Mouse (Mus musculus) liver, embryonic 12.5 days (tissue): Measurements from ENCODE around the gene Tuba8. TPM values are rescaled to one million over a fixed set of nuclear protein-coding genes. Genes with fewer than 3 reads are reported as not detected.

Experiments
- ATAC-seq: fragments of 200-750 bp; cut with Nextera tagmentation; 2 replicates; pipeline ENCODE4 v1.8.0; 2017; ENCODE audit warnings: moderate number of reproducible peaks, mild to moderate bottlenecking, moderate library complexity
- H3K27ac ChIP-seq: fragments of 300-500 bp; sonication (generic); 2 replicates; pipeline ENCODE4 v1.5.1; 2016; ENCODE audit warnings: mild to moderate bottlenecking
- H3K27me3 ChIP-seq: fragments of 300-500 bp; sonication (generic); replicated peaks from 2 replicates; pipeline ENCODE4 v1.6.1; 2016; ENCODE audit warnings: mild to moderate bottlenecking, moderate library complexity
- H3K36me3 ChIP-seq: fragments of 300-500 bp; sonication (generic); 2 replicates; pipeline ENCODE4 v1.6.1; 2016; ENCODE audit warnings: mild to moderate bottlenecking, moderate library complexity
- H3K4me1 ChIP-seq: fragments of 300-500 bp; sonication (generic); 2 replicates; pipeline ENCODE4 v1.6.1; 2016
- H3K4me2 ChIP-seq: fragments of 300-500 bp; sonication (generic); 2 replicates; pipeline ENCODE4 v1.6.1; 2016; ENCODE audit warnings: mild to moderate bottlenecking, moderate library complexity
- H3K4me3 ChIP-seq: fragments of 300-500 bp; sonication (generic); 2 replicates; pipeline ENCODE4 v1.5.1; 2016; ENCODE audit warnings: mild to moderate bottlenecking, moderate library complexity
- H3K9ac ChIP-seq: fragments of 300-500 bp; sonication (generic); 2 replicates; pipeline ENCODE4 v1.6.1; 2016; ENCODE audit warnings: mild to moderate bottlenecking, moderate library complexity
- H3K9me3 ChIP-seq: fragments of 300-500 bp; sonication (generic); replicated peaks from 2 replicates; pipeline ENCODE4 v1.6.1; 2016; ENCODE audit warnings: mild to moderate bottlenecking, moderate library complexity
- WGBS: fragments of 180-500 bp; shearing (Covaris S2); methylation state at CpG from one replicate; pipeline ENCODE4 v1.1.7; 2016; ENCODE audit not compliant: insufficient replicate concordance; 5-methylcytosine and 5-hydroxymethylcytosine counted together
- polyA plus RNA-seq: library from polyadenylated mRNA; unstranded; fragments of >200 nt; fragmentation: Nextera tagmentation; extraction: Ambion mirVana; gene quantifications from 2 replicates; pipeline ENCODE4 v1.2.1, GENCODE M21; 2016

Gene Tuba8
- polyA plus RNA-seq, 1 experiment from 2014 or later: 8.4 TPM

DNA sequence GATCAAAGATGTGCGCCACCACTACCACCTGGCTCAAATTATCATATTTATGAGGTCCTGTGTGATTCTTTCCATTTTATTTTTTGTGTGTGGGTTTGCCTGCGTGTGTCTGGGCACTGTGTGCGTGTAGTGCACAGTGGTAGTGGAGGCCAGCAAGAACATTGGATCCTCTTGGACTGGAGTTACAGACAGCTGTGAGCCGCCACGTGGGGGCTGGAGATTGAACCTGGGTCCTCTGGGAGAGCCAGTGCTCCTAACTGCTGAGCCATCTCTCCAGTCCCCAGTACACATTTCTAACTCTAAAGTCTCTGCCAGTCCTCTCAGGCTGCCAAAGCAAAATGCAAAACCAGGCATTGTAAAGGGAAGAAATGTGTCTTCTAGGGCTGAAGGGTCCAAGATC lies 4.0 kb upstream of the Tuba8 start:
- WGBS: 79% methylated on average over 5 of the region's 5 CpGs
- Histone ChIP-seq H3K36me3 (no peaks in the 10 kb centered on the region), H3K4me2 (no peak overlapping the region), H3K9me3 (no peaks in the 10 kb centered on the region), H3K4me1 (peaks cover 15% of the 10 kb centered on the region), H3K27ac (no peak overlapping the region), H3K4me3 (no peak overlapping the region), H3K27me3 (peaks cover 21% of the 10 kb centered on the region), H3K9ac (no peak overlapping the region)
- no peak for ATAC-seq

DNA sequence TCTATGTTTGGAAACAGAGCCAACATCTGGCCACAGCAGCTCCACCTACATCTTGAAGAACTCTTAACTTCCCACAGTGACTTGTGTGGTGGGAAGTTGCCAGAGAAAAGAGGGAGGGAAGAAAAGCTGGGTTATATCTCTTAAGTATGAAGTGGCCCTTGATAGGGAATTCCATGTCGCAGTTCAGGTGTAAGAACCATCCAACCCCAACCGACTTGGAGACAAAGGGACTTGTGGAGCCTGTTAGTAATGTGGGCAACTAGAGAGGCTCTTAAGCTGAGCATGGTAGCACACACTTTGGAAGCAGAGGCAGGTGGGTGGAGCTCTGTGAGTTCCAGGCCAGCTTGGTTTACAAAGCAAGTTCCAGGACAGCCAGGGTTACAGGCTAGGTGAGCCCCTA lies 912 bp upstream of the Tuba8 start:
- no peak overlapping the region for H3K9ac ChIP-seq

DNA sequence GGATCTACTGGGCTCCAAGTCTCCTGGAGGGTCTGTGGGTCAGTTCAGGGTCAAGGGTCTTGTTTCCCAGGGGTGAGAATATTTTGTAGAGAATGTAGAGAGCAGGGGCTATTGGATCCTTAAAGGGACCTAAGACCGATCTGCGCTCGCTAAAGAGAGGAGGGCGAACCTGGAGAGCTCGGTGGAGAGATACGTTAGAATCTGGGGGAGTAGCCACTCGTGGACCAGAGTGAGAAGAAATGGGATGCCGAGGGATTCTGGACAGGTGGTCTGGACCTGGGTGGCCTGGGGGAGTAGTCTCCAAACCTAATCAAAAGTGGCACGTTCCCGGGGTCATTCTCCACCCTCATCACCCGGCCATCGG lies 412 bp downstream of the Tuba8 start:
- Histone ChIP-seq H3K9ac (peak overlapping the region; percentile 18; the same call in 1 of the 2 replicates), H3K4me1 (peaks cover 38% of the 10 kb centered on the region), H3K27ac (no peak overlapping the region), H3K9me3 (no peaks in the 10 kb centered on the region), H3K4me2 (peak overlapping the region; percentile 69), H3K36me3 (no peaks in the 10 kb centered on the region), H3K4me3 (peak overlapping the region; percentile 47), H3K27me3 (peaks cover 41% of the 10 kb centered on the region)
- 0% methylated on average over 12 of the region's 12 CpGs for WGBS
- ATAC-seq: no peak

More for the DNA sequence above, 912 bp upstream of the Tuba8 start:
- no peak overlapping the region for H3K4me3 ChIP-seq
- H3K27ac ChIP-seq: no peak overlapping the region
- peaks cover 28% of the 10 kb centered on the region for H3K4me1 ChIP-seq
- no peak for ATAC-seq
- no peak overlapping the region for H3K4me2 ChIP-seq
- H3K27me3 ChIP-seq: peaks cover 34% of the 10 kb centered on the region
- H3K9me3 ChIP-seq: no peaks in the 10 kb centered on the region
- H3K36me3 ChIP-seq: no peaks in the 10 kb centered on the region
- 56% methylated on average over 2 of the region's 2 CpGs for WGBS

DNA sequence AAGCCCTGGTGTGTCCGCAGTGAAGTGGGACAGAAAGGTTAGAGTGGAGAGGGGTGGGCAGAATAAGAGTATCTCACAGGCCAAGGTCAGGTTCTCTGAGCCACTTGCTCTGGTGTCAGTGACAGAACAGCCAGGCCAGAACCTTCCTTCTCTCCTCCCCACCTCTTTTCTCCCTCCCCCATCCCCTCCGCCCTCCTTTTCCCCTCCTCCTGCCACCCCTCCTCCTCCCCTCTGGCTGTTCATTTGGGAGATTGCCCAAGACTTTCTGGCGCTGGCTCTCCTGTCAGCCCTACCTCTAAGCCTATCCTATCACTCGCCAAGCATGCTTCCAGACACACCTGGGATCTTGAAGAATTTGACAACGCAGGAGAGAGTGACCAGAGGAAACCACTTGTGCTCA lies 1.2 kb downstream of the Tuba8 start:
- Histone ChIP-seq H3K36me3 (no peaks in the 10 kb centered on the region), H3K9me3 (no peaks in the 10 kb centered on the region), H3K4me2 (peak overlapping the region; percentile 69), H3K4me3 (peak overlapping the region; percentile 47), H3K27me3 (peaks cover 41% of the 10 kb centered on the region), H3K4me1 (peaks cover 41% of the 10 kb centered on the region), H3K27ac (no peak overlapping the region), H3K9ac (no peak overlapping the region)
- ATAC-seq: no peak; the same call in 1 of the 2 replicates
- WGBS: 3% methylated on average over 5 of the region's 5 CpGs

DNA sequence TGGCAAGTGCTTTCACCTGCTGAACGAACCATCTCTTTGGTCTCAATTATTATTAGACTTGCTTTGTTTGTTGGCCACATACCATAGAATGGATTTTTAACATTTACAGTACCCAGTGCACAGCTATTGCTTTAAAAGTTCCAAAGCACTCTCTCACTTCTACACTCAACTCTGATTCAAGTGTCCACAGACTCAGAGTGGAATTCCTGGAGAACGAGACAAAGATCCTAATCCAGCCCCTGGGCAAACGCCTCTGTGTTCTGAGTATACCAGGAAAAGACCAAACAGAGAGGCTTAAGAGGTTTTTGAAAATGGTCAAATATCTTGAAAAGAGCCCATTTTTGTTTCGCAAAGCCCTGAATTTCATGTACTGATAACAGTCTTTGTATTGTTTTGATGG lies 2.5 kb downstream of the Tuba8 start:
- Histone ChIP-seq H3K4me3 (no peak overlapping the region), H3K27ac (no peak overlapping the region), H3K4me2 (no peak overlapping the region), H3K9ac (no peak overlapping the region), H3K36me3 (no peaks in the 10 kb centered on the region), H3K9me3 (no peaks in the 10 kb centered on the region), H3K27me3 (peaks cover 41% of the 10 kb centered on the region), H3K4me1 (peaks cover 41% of the 10 kb centered on the region)
- ATAC-seq: no peak
- 64% methylated on average over 4 of the region's 4 CpGs for WGBS

DNA sequence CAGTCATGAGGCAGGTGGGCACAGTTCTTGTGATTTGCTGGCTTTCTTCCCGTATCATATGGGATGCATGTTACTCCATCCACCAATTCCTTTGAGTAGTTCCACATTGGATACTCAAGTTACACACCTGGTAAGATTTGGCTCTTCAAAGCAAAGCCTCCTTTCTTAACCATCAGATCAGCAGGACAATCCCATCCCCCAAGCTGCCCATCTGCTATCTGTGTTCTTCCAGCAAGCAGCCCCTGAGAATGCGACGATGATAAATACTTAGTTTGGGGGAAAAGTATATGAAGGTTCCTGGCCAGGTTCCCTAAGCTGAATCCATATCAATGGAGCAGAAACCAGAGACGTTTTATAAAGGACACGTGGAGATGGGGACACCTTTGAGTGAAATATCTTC lies 3.7 kb downstream of the Tuba8 start:
- no peaks in the 10 kb centered on the region for H3K36me3 ChIP-seq
- no peak for ATAC-seq
- peaks cover 41% of the 10 kb centered on the region for H3K27me3 ChIP-seq
- 30% methylated on average over 5 of the region's 5 CpGs for WGBS
- no peak overlapping the region for H3K9ac ChIP-seq
- H3K4me3 ChIP-seq: no peak overlapping the region
- no peak overlapping the region for H3K27ac ChIP-seq
- no peak overlapping the region for H3K4me2 ChIP-seq
- H3K9me3 ChIP-seq: no peaks in the 10 kb centered on the region
- peaks cover 41% of the 10 kb centered on the region for H3K4me1 ChIP-seq

DNA sequence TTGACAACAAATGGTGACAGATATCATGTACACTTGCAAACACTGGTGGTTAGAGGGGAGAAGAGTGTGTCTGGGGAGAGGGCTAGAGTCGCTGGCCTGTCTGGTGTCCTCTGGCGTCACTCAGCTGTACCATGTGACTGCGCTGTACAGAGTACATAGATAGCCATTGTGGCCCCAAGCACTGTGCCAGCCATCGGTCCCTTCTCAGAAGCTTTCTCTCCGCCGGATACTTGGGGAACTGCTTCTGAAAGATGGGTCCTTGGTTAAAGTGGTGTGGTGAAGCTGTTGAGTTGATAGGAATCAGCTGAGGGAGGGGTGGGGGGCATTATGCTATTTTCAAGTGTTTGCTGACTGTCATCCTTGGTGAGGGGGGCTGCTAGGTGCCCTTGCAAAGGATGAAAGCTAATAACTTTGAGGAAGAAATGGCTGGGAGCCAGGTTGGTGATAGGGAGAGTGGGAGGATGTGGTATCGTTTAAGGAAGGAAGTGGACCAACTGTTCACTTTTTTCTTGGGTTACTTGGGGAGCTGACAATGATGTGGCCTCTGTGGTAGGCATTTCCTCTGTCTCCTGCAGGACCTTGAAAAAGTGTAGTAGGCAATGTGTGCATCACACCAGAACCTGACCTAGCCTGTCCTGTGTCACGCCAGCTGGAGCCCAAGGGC lies 4.3 kb downstream of the Tuba8 start:
- Histone ChIP-seq H3K4me3 (no peak overlapping the region), H3K9ac (no peak overlapping the region), H3K9me3 (no peaks in the 10 kb centered on the region), H3K4me2 (no peak overlapping the region), H3K36me3 (no peaks in the 10 kb centered on the region), H3K4me1 (peaks cover 41% of the 10 kb centered on the region), H3K27me3 (peaks cover 37% of the 10 kb centered on the region), H3K27ac (peak overlapping the region; percentile 22; the same call in 1 of the 2 replicates)
- 22% methylated on average over 8 of the region's 8 CpGs for WGBS
- ATAC-seq: peak; percentile 43

DNA sequence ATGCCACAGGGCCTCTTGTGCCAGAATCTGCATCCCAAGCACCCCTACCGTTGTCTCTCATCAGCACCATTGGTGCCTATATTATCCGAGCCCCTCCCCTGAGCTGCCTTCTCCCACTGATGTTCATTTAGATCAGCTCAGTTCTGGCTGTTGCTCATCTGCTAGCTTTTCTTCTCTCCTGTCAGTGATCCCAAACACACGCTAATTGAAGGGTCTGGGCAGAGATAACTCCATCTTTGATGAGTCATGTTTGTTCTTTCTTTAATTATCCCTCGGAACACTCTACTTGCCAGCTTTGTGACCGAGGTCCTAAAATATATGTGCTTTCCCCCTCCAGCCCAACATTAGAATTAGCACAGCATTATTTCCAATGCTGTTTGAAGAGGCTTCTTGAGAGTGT lies 4.8 kb downstream of the Tuba8 start:
- 24% methylated on average over 5 of the region's 5 CpGs for WGBS
- ATAC-seq: no peak
- Histone ChIP-seq H3K9ac (no peak overlapping the region), H3K4me1 (peaks cover 37% of the 10 kb centered on the region), H3K4me2 (no peak overlapping the region), H3K27ac (peak overlapping the region; percentile 22; the same call in 1 of the 2 replicates), H3K9me3 (no peaks in the 10 kb centered on the region), H3K27me3 (peaks cover 32% of the 10 kb centered on the region), H3K4me3 (no peak overlapping the region), H3K36me3 (no peaks in the 10 kb centered on the region)

DNA sequence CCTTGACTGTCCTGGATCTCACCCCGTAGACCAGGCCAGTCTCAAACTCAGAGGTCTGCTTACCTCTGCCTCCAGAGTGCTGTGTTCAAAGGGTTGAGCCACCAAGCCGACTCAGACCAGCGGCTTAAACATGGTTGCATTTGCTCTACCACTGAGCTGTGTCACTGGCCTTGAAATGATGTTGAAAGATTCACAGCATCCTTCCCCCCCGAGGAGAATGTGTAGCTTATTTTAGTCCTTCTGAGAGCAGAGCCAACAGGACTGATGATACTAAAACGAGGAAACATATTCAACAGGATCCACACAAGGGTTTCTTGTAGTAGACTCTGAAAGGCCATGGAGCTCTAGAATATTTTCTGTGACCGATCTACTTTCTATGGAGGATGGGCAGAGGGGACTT lies 5.4 kb downstream of the Tuba8 start:
- no peak overlapping the region for H3K4me2 ChIP-seq
- peaks cover 32% of the 10 kb centered on the region for H3K4me1 ChIP-seq
- 49% methylated on average over 6 of the region's 6 CpGs for WGBS
- no peaks in the 10 kb centered on the region for H3K9me3 ChIP-seq
- H3K36me3 ChIP-seq: no peaks in the 10 kb centered on the region
- ATAC-seq: no peak
- H3K27ac ChIP-seq: no peak overlapping the region
- peaks cover 26% of the 10 kb centered on the region for H3K27me3 ChIP-seq
- H3K9ac ChIP-seq: no peak overlapping the region
- no peak overlapping the region for H3K4me3 ChIP-seq

DNA sequence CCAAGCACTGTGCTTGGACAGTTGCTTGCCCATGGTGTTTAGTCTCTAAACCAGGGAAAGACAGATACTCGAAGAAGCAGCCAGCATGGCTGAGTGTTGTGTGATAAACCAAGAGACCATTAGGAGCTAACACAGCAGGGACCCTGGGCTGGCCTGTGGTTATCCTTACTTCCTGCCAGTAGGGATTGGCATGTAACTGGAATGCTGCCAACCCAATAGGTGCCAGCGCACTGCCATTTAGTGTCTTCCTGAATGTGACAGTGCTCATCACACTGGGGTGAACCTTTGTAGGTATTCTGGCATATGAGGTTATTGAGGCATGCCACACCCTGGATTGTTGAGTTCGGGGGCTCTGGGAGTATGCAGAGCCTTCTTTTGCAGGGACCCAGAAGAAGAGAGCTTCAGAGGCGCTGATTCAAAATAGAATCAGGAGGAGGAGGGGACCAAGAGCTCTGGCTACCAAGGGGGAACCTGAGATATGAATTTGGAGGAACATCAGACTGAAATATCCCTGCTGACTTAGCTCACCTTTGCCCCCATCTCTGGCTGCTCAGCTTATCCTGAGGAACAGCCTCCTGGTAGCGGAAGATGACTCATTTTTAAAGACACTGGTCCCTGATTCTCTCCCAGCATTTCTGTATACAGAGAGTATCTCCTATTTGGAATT lies 6.2 kb downstream of the Tuba8 start:
- Histone ChIP-seq H3K4me2 (no peak overlapping the region), H3K9ac (no peak overlapping the region), H3K4me3 (no peak overlapping the region), H3K4me1 (peaks cover 24% of the 10 kb centered on the region), H3K27ac (no peak overlapping the region), H3K36me3 (no peaks in the 10 kb centered on the region), H3K27me3 (peaks cover 18% of the 10 kb centered on the region), H3K9me3 (no peaks in the 10 kb centered on the region)
- 60% methylated on average over 5 of the region's 5 CpGs for WGBS
- ATAC-seq: no peak

DNA sequence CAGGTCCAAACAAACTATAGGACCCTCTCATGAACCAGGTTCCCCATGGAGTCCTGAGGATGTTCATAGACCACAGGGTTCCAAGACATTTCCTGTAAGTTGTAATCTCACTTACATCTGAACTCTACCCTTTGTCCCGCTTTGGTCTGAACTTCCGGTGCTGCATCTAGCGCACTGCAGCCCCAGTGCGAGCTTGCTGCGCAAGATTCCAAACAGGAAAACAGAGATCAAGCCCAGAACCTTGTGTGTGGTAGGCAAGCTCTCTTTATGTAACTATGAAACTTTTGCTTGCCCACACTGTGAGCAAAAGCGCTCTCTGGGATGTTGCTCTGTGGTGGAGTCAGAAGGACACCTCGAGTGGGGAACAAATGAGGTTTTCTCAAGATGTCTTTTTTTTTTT lies 7.5 kb downstream of the Tuba8 start:
- Histone ChIP-seq H3K4me1 (peaks cover 21% of the 10 kb centered on the region), H3K9ac (no peak overlapping the region), H3K27me3 (0 out of 2 replicates have a peak, but pooled peaks cover 8% of the 10 kb centered on the region), H3K9me3 (no peaks in the 10 kb centered on the region), H3K4me3 (no peak overlapping the region), H3K27ac (no peak overlapping the region), H3K4me2 (no peak overlapping the region), H3K36me3 (no peaks in the 10 kb centered on the region; the same call in 1 of the 2 replicates)
- no peak for ATAC-seq
- WGBS: 38% methylated on average over 7 of the region's 7 CpGs

DNA sequence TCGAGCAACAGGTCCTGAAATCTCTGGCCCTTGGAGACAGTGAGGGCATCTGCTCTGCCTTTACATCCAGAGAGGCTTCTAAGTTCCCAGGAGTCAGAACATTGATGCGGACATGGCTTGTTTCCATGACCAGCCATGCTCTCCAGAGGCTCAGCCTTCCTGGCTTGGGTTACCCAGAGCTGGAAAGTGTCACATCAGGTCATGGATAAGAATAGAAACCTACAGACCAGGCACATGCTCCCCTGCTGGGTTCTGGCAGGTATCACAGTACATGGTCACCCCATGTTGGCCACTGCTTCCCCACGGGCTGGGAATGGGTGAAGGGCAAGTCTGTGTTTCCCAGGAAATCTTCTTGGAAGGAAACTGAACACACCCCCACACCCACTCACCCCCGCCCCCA lies 8.9 kb downstream of the Tuba8 start:
- H3K9me3 ChIP-seq: no peaks in the 10 kb centered on the region
- no peak overlapping the region for H3K9ac ChIP-seq
- 61% methylated on average over 4 of the region's 4 CpGs for WGBS
- H3K4me3 ChIP-seq: no peak overlapping the region
- H3K4me1 ChIP-seq: peaks cover 18% of the 10 kb centered on the region; the same call in 1 of the 2 replicates
- H3K4me2 ChIP-seq: no peak overlapping the region
- H3K36me3 ChIP-seq: no peaks in the 10 kb centered on the region; the same call in 1 of the 2 replicates
- 0 out of 2 replicates have a peak, but pooled peaks cover 8% of the 10 kb centered on the region for H3K27me3 ChIP-seq
- H3K27ac ChIP-seq: no peak overlapping the region
- no peak for ATAC-seq
